Mouse (Mus musculus) retina, embryonic 14.5 days (tissue): ENCODE data around the gene Smim13.
A peak's percentile ranks its signal among the peaks of the same experiment; 100 is the strongest.

Experiments
- DNase-seq: peaks from one replicate; pipeline ENCODE4 v3.0.0-alpha.2; 2015; ENCODE audit warnings: low spot score

Smim13 gene

GRCm38 (mm10) chr13:41291466-41291974, 41.9 kb downstream of the Smim13 start:
- no peak for DNase-seq

- DNase-seq: no peak
These were observed 44.0 kb downstream of the Smim13 start for GRCm38 (mm10) chr13:41293595-41293994.

GRCm38 (mm10) chr13:41295886-41296285, 46.2 kb downstream of the Smim13 start:
- no peak for DNase-seq

- DNase-seq: no peak
These were observed 46.8 kb downstream of the Smim13 start for GRCm38 (mm10) chr13:41296396-41296795.

GRCm38 (mm10) chr13:41298533-41298932, 48.9 kb downstream of the Smim13 start:
- no peak for DNase-seq

- peak; percentile 22 for DNase-seq
These were observed 49.4 kb downstream of the Smim13 start for GRCm38 (mm10) chr13:41298996-41299395.

- no peak for DNase-seq
These were observed 50.4 kb downstream of the Smim13 start for GRCm38 (mm10) chr13:41300037-41300436.

- DNase-seq: peak; percentile 79
These were observed 53.1 kb downstream of the Smim13 start for GRCm38 (mm10) chr13:41302716-41303115.

- no peak for DNase-seq
These were observed 71.1 kb downstream of the Smim13 start for GRCm38 (mm10) chr13:41320749-41321148.

GRCm38 (mm10) chr13:41321433-41321832, 71.8 kb downstream of the Smim13 start:
- no peak for DNase-seq

- DNase-seq: no peak
These were observed 75.0 kb downstream of the Smim13 start for GRCm38 (mm10) chr13:41324631-41325030.

- DNase-seq: no peak
These were observed 75.7 kb downstream of the Smim13 start for GRCm38 (mm10) chr13:41325346-41325745.

GRCm38 (mm10) chr13:41326134-41326533, 76.5 kb downstream of the Smim13 start:
- DNase-seq: no peak
